Mouse (Mus musculus) c-Kit-positive CD71-positive TER-119-positive erythroid progenitor cells, embryonic 14.5 days (primary cell): ENCODE measurements at regions not wholly inside any gene's neighbourhood (a gene's known extent, or its start where the extent isn't known, plus 50 kb on each side); places are given as distances from the start of the nearest gene placed in this dataset.

Source experiments
- DNase-seq: peaks from one replicate; pipeline ENCODE4 v3.0.0-alpha.2; 2013; ENCODE audit warnings: low spot score

DNA sequence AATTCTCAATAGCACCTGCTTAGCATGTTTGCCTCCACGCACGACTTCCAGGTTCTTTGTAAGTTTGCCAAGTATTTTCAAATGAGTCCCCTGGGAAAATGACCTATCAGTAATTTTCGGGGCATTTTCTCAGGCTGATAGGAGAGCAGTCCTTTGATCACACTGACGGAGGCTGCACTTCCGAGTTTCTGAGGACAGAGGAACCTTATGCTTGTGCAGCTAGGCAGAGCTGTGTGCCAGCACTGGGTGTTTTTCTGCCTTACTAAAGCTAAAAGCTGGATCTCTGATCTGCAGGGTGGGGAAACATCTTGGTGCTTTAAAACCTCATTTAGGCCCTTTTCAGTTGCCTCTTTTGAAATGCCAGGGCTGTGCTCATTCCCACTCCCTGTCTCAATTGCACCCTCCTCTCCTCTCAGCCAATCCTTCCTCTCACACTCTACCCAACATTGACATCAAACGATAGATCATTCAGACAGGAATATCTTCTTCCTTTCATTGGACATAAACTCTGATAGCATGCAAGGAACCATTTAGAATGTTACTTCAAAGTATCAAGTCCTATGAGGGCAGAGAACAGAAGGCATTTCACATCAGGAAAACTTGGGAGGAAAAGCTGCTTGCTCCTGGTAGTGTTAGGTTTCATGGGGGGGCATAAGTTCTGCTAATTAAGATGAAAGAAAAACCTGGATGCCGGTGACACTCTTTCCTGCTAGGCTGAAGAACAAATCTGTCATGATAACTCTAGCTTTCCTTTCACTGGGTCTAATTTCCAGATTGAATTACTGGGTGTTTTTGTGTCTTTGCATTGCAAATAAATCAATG, 95.3 kb downstream of the Lurap1l start:
- DNase-seq: no peak

DNA sequence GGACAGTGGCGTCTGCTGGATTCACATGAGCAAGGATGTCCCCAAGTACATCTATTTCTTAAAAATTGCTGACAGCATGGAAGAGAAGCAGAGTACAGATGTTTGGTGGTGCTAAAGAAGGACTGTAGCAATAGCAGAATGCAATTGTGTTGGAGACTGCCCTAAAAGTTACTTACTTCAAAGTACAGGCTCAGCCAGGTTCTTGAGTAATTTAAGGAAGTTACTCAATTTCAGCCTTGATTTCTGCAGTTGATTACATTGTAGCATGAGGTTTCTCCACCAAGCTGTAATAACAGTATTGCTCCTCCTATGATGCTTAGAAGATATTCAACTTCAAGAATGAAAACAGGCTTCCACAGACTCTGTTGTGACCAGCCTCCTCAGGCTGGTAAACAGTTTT, 96.1 kb downstream of the Lurap1l start:
- no peak for DNase-seq

DNA sequence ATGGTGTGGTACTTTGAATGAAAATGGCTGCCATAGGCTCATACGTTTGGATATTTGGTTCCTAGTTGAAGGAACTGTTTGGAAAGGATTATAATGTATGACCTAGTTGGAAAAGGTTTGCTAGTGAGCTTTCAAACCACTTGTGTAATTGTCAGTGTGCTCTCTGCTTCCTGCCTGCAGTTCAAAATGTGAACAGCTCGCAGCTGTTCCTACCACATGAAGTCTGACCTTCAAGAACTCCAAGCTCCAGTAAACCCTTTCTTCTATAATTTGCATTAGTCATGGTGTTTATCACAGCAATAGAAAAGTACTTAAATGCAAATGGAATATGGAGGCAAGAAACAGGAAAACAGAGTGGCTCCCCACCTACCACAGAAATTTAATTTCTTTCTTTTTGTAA, 111.4 kb downstream of the Lurap1l start:
- DNase-seq: no peak

DNA sequence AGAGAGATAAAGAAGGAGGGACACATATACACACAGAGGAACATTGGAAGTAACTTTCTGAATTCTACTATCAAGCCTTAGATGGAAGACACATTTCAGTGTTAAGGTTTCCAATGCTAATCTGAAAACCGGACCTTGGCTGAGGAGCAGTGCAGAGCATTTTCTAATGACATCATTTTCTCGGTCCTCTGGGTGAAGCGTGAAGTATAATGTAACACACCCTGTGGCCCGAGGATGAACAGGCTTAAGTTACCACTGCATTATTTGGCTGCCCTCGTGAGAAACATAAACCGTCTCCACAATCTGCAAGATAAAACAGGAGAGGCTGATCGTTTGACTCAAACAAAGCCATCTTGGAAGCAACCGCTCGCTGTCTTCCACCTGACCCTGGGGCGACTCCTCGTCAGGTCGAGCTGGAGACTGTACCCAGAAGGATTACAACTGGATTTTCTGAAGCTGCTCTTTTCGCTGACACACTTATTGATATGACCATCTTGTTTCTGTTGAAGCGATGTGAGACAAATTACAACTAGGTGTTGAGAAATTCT, 113.1 kb downstream of the Lurap1l start:
- no peak for DNase-seq

DNA sequence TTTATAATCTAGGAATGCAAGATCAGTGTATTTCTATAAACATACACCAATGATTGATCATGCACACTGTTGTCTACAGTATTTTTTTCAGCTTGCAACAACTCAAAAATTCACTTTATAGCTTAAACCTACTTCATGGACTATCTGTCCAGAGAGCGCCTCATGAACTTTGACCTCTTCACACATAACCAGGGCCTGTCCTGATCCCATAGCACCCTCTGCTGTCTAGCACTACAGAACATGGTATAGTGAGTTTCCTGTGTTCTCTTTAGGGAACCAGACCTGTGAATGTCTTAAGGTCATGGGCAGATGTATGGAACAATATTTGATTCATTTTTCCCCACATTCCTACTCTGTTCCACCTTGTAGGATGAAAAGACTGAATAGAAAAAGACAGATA, 117.1 kb downstream of the Lurap1l start:
- no peak for DNase-seq

DNA sequence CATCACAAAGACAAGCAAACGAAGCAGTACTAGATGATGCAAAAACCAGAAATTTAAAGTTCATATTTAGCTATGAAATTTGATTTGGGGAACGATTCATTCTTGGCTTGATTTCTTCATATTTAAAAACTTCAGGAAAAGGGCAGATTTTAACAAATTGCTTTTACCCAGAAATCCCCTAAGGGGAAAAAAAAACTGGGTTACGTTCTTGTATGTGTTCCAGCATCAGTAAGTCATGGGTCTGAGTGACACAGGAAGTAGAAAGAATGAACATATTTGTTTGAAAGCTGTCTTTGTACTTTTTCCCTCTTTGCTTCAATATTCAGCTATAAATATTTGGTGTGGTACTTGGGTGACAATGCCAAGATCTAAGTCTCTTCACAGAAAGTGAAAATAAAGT, 120.2 kb downstream of the Lurap1l start:
- DNase-seq: no peak

DNA sequence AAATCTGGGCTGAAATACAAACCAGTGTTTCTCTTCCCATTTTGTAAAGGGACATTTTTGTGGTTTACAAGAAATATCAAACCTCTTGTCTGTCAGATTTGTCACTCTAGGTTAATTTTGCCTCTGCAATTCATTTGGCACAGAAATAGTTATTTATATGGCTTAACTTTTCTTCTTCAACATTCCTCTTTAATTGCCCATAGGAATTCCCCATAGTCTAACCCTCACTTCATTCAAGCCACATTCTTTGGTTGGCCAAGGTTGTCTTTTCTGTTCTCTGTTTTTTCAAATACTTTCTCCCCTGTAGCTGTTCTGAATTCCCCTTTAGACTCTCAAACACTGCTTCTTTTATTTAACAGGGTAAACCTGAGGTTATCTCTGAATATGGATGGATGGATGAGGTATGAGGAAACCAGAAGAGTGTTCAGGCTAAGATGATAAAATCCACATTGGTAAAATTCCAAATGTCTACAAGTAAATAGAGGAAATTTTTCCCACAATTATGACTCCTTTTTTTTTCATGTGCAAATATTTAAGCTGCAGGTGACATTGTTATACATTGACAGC, 127.0 kb downstream of the Lurap1l start:
- no peak for DNase-seq

DNA sequence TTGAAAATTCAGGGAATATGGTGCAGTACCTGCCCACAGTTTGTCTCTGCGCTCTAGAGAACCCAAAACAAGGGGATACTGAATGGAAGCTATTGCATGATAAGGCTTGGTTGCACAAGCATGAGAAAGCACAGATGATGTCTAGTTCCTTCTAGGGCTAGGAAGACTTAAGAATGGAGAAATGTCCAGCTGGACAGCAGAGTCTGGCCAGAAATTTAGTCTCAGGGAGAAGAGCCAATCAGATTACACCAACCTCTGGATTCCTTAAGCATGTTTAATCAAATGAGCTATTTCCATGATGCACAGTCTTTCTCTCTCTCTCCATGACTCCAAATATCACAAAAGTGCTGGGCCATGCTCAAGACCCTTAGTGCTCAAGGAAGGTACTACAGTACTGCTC, 147.8 kb downstream of the Lurap1l start:
- DNase-seq: no peak

DNA sequence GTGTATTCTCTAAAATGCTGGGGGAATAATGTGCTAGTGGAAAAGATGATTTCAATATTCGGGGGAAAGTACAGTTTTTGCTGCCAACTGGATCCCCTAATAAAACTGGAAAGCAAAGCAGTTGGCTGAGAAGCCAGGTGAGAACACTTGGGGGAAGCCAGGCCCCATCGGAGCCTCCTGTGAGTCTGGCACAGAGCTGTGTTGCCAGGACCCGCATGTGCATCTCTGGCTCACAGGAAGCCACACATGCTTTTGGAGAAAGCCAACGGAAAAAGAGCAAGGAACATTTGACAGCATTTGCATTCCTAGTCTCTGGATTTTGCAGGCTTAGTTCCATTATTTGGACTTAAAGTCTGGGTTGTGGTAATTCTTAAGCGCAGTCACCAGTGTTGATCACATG, 148.4 kb downstream of the Lurap1l start:
- no peak for DNase-seq

DNA sequence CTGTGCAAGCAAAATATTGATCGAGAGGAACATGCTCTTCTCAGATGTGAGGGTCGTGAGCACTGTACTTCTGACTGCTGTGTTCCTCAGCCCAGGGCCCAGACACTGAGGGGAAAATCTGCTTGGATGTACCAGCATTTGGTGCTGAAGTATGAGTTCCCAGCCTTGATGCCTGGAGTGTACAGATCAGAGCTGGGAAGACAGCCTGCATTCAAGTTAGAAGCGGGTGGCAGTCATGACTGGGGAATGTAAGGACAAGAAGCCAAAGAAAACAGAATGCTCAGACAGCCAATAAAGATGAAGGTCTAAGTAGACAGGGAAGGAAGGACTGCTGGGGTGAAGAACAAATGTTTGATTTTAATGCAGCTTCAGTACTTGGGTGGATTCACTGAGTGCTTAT, 148.9 kb downstream of the Lurap1l start:
- DNase-seq: no peak

DNA sequence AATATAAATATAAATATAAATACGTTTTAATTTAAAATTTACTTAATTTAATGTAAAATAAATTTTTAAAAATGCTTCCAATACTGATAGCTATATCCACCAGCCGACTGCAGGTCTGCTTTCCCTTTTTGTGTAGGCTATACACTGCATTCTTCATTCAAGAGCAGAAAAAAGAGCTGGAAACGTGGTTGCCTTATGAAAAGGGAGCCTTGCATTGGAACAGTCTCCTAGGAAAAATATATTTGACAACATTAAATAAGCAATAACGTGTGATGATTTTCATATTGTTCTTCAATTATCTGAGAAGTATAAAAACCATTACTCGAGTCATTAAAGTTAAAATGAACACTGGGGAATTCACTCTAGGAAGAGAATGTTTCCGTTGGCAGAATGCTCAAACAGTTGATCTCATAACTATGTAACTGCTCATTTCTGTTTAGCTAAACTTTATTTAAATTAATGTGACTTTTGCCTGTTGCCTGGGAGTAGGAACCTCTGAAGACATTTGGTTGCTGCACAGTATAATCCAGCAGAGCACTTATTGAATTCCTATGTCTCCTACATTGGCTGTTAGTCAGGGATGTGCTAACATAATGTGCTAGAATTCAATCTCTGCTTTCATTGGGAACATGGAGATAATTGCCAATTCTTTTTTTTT, 172.0 kb downstream of the Lurap1l start:
- DNase-seq: no peak

DNA sequence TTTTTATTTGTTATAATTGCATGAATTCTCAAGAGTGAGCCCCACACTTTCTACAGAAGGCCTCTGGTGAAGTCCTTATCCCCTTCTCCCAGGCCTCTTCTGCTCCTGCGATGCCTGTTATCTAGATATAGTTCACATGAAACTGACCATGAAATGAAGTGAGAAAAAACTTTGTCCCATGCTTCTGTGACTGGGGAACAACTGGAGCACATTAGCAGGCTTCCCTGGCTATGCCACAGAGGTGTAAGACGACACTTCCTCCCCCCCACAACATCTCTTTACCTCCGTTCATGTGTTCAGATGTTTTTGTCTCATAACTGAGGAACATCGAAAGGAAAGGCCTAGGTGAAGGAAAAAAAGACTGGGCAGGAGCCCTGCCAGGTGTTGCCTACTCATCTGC, 174.7 kb downstream of the Lurap1l start:
- DNase-seq: no peak

DNA sequence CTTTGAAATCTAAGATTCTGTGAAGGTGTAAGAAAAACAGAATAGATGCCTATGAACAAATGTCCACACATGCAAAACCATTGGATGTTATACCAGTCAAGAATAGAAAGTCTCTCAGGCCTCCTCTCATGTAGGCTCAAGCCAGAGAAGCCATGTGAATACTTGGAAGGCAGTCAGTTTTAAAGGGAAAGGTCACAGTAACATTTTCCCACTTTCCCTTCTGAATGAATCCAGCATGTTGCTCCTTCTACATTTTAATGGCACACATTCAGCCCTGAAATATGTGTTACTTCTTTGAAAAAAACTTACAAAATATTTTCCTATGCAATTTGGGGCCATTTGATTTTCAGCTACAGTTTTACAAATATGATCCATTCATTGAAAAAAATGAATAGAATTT, 186.1 kb downstream of the Lurap1l start:
- DNase-seq: no peak

DNA sequence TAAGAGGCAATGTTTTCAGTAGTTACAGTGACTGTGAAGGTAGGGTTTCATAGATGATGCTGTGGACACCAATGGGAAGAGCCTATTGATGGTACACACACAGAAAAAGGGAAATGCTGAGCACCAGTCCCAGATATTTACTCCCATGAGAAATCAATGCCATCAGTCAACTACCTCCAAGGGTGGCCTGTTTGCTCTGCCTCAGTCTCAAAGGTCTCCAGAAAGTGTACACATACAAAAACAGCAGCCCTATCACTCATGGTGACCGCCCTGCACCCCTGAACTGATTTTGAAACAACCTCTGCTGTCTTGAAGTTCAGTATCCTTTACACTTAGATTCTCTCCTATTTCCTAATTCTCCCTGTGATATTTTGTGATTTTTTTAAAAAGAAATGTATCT, 187.2 kb downstream of the Lurap1l start:
- DNase-seq: no peak

DNA sequence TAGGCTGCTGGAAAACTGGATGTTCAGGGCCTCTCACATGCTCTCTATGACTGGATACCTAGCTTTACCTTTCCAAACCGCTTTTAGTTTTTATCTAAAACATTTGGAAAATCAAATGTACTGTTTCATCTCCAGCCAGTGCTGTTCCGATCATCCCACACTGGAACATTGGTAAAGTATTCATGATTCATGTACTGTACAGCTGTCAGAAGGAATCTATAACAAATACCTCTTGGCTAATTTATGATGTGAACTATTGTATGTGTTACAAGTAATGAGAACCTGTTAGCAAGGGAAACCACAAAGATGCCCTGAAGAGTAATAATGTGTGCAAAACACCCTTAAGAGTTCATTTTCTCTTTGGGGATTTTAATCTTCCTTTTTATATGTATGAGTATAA, 190.6 kb downstream of the Lurap1l start:
- DNase-seq: no peak

DNA sequence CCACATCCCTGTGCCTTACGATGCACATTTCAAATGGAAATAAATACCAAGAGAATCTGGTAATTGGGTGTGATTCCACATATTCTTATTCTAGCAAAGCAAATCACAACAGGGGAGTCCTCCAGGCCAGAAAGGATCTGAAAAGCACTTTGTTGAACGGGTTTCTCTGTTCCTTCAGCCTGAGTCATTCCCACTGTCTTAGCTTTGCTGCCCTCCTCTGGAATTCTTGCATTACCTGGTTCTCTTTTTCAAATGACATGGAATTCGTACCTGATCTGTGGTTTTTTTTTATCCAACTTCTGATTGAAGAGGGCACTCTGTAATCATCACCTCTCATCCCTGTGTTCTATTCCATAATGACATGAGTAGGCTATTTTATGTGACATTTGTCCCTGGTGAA, 200.9 kb downstream of the Lurap1l start:
- no peak for DNase-seq

DNA sequence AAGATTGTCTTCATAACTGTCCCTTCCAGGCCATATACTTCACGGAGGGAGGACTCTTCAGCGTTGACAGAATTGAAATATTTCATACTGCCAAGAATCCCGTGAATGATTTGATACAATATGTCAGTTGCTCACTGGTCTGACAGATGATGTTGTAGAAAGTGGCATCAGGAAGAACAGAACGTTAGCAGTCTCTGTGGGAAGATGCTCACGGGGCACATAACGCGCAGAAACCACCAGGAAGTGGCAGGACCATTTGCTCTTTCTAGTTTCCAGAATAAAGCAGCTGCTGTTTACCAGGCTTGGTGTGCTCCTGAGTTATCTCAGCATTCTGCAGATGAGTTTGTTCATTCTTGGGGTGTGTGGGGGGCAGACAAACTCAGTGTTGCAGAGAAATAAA, 206.0 kb downstream of the Lurap1l start:
- no peak for DNase-seq

DNA sequence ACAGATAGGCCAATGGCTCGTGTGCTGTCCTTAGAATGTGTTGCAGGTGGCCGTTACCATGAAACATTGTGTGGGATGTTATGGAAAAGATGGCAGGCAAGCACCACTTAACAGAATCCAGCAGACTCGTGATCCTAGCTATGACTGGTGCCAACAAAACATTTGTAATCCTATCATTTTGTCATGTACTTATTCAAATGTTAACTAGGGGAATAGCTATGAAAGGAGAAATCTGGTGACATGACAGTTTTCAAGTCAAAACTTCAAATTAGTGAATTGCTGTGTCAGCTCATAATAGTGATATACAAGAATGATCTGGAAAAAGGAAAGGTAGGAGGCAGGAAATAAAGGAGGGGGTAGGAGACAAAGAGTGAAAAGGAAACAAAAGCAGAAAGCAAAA, 213.7 kb downstream of the Lurap1l start:
- DNase-seq: no peak

DNA sequence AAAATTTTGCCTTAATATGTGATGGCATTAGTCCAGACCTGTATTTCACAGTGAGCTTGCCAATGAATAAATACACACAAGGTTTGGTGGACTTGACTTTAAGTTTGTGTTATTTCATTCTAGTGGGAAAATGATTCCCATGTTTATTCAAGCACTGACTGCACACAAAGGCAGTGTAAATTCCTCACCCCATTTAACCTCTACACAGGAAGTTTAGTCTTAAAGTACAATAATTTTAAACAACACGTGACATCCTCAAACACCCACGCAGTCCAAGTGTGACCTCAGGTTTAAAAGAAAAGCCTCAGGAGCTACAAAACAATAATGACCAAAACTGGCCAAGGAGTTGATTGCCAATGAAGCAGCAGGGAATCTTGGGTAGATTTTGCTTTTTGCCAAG, 219.4 kb downstream of the Lurap1l start:
- DNase-seq: no peak

DNA sequence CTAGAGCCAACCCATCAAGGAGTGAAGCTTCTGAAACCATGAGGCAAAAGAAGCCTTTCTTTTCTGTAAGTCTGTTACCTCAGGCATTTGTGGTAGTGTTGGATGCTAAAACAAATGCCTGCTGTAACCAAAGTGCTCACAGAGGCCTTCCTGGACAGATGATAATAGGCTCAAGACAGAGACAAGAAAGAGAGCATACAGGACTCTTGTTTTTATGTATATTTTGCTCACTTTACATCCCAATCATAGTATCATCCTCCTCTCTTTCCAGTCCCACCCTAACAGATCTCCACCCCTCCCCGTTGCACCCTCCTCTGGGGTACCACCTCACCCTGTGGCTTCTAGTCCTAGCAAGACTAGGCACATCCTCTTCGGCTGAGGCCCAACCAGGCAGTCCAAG, 262.7 kb downstream of the Lurap1l start:
- no peak for DNase-seq

DNA sequence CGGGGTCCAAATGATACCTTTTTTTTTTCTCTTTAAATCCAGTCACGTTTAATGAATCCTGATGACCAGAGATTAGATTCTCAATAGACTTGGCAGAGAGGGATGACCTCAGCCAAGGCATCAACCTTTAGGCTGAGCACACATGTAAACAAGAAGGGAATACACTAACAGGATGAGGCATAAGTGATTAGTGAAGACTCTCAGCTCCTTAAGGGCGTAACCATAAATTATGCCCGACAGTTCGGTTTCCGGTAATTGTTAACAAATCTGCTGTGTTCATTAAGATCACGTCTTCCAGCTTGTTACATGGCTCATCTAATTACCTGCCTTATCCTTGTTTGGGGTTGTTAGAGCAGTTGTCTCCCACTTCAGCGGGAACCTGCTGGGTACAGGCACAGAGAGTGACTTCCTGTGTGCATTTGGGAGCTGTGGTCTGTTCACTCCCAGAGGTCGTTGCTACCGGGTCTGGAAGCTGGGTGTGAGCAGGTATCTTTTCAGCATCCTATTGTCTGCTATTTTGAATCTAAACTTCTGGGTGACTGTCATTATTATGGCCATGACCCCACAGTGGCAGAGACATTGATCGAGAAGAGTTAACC, 265.1 kb downstream of the Mpdz start:
- no peak for DNase-seq

DNA sequence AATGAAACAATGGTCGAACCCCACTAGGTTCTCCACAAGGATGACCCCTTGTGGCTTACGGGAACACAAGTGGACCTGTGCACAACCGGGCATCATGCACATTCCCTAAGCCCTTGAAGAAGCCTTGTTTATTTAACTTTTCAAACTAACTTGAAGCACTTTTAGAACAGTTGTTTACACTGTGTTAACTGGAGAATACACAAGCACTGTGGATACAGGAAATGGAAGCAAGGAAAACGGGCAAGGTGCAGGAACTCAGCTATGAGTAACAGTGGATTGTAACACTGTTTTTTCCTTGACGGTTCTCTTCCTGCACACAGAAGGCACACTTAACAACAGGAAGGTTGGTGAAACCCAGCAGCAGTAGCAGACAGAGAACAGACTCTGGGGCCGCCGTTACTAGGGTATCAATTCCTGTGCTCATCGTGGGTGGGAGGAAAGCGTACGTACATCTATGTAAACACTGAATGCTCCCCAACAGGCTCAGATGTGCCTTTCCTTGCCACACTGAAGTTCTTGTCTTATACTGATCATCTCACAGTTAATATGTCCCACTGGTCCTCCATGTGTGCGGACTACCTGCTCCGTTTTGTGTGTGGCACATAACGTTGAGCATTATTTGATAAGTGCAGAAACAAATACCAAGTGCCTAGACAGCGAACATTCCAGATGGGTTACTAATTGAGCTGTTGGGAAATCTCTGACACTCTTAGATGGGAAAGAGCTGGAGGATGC, 264.4 kb downstream of the Mpdz start:
- DNase-seq: no peak
